Mouse (Mus musculus) layer of hippocampus, postnatal 10 days (tissue): ENCODE data around the gene Hist1h3g. TPM values are rescaled to one million over a fixed set of nuclear protein-coding genes. Genes with fewer than 3 reads are reported as not detected.
"Not testable (repeated sequence)": the region's sequence is repeated elsewhere in the genome, so short reads cannot be mapped to it uniquely, and the experiment has no call there.

Experiments used
- DNase-seq, 2 experiments: peaks; one replicate each; pipeline ENCODE4 v3.0.0; 2021; ENCODE audit warnings: low spot score in 2 of 2
- total RNA-seq, 2 experiments: library from RNA; stranded (reverse); gene quantifications; 2 replicates each; pipeline ENCODE4 v1.2.3; 2021

Hist1h3g gene
- total RNA-seq, 2 experiments from 2014 or later, result 19.1 to 19.9 TPM

GRCm38 (mm10) chr13:23533560-23534367 is 1.5 kb upstream of the Hist1h3g start, which contains the start of gene Hist1h2af:
Hist1h2af (plus strand) TSS chr13:23533906.
- peak; percentile 57 to 67 for DNase-seq

GRCm38 (mm10) chr13:23534368-23535131 is 672 bp upstream of the Hist1h3g start:
- no peak for DNase-seq

- DNase-seq, result no peak
Measured at GRCm38 (mm10) chr13:23536076-23536822, 1.0 kb downstream of the Hist1h3g start.

DNA sequence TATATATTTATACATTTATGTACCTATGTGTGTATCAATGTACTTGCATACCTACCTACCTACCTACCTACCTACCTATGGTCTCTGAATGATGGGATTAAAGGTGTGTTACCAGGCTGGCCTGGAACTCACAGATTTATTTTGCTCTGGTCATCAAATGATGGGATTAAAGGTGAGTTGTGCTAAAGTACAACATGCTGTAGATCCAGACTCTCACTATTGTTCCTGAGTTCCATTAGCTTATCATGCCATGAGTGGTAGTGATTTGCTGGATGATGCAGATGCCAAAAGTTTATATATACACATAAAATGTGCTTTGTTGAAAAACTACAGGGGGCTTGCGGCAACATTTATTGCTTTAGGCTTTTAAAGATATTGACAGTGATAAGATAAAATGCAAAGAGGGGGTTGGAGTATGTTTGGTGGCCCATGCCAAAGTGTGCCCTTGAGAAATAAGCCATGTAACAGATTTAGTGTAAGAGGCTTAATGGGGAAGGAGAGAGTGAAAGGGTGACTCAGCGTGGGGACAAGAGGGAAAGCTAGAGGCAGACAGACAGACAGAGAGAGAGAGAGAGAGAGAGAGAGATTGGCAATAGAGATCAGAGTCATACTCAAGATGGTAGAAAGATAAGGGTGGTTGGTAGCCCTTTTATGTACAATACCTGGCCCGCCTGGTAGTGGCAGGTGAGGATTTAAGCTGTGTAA is 1.9 kb downstream of the Hist1h3g start:
- no peak for DNase-seq

DNA sequence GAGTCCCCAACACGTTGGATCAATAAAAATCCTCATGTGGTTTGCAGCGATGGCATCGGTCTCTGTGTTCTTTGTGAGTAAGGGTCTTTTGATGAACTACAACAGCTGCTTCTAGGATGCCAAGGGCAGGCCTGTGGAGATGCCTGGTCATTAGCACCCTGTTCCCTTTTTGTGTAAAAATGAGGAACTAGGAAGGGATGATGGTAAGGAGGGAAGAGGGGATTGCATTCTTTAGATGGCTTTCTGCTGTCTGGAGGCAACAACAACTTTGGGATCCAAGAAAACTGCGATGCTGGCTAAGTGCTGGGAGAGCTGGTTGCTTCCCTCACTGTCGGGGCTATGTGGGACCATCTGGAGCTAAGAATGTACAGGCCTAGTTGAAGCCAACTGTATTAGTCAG is 3.0 kb downstream of the Hist1h3g start:
- DNase-seq, result no peak

DNA sequence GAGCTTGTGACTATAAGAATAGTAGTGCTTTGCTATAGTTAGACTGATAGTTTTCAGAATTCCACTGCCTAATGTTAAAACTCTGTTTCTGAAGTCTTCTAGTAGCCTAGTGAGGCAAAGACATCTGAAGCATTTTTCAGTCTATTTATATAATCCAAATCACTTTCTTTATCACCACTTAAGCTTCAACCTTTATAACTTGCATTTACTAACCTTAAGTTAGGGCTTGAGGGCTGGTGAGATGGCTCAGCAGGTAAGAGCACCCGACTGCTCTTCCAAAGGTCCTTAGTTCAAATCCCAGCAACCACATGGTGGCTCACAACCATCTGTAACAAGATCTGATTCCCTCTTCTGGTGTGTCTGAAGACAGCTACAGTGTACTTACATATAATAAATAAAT is 4.6 kb downstream of the Hist1h3g start:
- DNase-seq, result not testable (repeated sequence)

- DNase-seq, result no peak
Measured at GRCm38 (mm10) chr13:23541497-23541896, 6.3 kb downstream of the Hist1h3g start.

DNA sequence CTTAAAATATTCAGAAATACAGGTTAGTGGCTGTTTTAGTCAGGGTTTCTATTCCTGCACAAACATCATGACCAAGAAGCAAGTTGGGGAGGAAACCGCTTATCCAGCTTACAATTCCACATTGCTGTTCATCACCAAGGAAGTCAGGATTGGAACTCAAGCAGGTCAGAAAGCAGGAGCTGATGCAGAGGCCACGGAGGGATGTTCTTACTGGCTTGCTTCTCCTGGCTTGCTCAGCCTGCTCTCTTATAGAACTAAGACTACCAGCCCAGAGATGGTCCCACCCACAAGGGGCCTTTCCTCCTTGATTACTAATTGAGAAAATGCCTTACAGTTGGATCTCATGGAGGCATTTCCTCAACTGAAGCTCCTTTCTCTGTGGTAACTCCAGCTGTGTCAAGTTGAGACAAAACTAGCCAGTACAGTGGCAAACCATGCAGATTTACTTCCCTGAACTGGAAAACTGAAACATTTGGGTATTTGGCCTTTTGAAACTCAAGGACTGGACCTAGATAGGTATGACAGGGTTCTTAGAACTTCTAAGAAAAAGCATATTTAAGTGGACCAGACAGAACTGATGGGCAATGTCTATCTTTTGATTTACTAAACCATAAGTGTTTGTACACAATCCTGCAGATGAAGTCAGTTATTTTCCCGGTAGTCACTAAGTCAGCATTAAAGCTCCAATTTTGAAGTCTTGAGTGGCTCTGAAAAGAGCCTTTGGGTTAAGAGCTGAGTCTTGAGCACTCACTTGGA is 7.2 kb downstream of the Hist1h3g start:
- DNase-seq, result not testable (repeated sequence)

- peak; percentile 41 to 54 for DNase-seq
Measured at GRCm38 (mm10) chr13:23542999-23543607, 7.9 kb downstream of the Hist1h3g start, which contains the start of gene Hist1h2bh. Hist1h2bh (minus strand) TSS chr13:23543392.

DNA sequence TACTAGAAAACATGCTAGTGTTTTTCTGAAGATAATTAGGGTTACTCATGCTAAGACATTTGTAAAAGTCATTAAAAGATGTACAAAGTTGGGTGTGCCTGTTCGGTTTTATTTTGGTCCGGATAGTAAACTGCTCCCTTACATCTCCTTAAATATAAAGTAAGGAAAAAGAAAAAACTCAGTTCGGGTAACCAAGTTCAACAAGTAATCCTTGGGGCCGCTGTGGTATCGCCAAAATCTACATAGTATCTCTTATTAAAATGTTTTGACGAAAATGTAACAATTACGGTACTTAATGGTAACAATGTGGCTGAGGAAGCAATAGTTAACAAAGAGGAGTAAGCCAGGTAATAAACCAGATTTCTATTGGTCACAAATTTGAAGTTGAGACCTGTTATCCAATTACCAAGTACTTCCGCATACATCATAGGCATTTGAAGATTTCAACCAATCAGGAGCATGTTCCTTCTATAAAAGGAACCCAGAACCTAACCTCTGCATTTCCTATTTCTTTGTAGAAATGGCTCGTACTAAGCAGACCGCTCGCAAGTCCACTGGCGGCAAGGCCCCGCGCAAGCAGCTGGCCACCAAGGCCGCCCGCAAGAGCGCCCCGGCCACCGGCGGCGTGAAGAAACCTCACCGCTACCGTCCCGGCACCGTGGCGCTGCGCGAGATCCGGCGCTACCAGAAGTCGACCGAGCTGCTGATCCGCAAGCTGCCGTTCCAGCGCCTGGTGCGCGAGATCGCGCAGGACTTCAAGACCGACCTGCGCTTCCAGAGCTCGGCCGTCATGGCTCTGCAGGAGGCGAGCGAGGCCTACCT is 9.0 kb downstream of the Hist1h3g start, which contains the start of gene Hist1h3f:
Hist1h3f (plus strand) TSS at position 88 of the 822 bp plus-strand sequence.
- DNase-seq, result peak; percentile 65 to 74

DNA sequence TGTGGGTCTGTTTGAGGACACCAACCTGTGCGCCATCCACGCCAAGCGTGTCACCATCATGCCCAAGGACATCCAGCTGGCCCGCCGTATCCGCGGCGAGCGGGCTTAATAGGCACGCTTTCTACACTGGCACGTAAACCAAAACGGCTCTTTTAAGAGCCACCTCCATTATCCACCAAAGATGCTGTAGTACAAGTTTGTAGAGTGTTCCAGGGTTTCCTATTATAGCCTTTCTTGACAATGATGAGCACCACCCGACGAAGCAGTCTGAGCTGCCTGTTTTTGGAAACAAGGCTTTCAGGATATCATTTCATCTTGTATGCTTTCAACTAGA is 9.5 kb downstream of the Hist1h3g start:
- not testable (repeated sequence) for DNase-seq

DNA sequence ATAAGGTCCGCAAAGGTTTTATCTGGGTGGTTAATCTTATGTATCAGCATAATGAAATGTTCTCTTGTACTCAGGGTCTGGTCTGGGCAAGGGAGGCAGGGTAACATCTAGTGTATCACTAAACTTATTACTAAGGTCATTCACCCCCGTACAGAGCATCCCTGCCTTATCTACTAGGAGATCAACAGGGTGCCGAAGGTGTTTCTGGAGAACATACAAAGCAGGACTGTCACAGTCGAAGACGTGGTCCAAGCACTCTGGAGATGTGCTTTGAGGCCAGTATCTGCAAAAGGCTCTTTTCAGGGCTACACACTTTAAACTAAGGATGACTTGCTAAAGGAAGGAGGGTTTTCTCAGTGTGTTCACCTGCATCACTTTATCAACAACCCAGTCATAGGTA is 11.5 kb downstream of the Hist1h3g start:
- DNase-seq, result no peak

DNA sequence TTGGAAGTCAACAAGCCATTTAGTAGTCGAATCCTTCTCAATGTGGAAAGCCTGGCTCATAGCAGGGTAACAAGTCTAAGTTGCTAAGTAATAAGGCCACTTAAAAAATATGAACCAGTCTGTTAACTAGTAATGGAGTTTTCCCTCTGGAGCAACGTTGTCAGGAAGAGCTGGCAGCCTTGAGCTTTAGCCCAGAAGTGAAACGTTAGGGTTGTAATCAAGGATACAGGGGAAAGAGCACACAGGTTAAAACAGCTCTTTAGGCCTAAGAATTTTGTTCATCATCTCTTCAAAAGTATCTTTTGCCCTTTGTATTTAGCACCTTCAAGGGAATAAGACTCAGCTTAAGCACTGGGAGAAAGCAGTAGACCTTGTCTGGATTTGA is 15.5 kb downstream of the Hist1h3g start:
- DNase-seq, result no peak

- DNase-seq, result peak; percentile 78 to 85
Measured at GRCm38 (mm10) chr13:23551146-23551834, 16.1 kb downstream of the Hist1h3g start, which contains the start of gene Hist1h4f. Hist1h4f (minus strand) TSS chr13:23551648.

GRCm38 (mm10) chr13:23551931-23552914 is 17.0 kb downstream of the Hist1h3g start:
- DNase-seq, result no peak

- no peak for DNase-seq
Measured at GRCm38 (mm10) chr13:23552962-23553361, 17.7 kb downstream of the Hist1h3g start, which contains the start of gene Hist1h1d. Hist1h1d (plus strand) TSS chr13:23553262.

DNA sequence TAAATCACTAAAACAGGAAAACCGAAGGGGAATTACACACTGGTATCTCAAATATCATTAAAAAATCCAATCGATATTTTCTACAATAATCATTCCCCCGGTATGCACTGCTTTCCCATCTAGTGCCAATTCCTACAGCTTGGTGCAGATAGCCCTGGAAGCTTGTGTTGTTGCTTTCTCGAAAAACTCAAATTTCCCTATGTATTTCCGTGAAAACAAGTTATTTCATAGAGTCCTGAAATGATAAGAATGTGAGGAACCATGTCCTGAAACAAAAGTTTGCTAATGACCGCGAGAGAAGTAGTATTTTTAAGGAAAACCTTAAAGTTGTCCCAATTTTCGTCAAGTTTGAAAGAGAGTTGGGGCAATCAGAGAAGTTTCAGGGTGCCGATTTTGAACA is 19.2 kb downstream of the Hist1h3g start:
- DNase-seq, result no peak
